Mouse (Mus musculus) adipose tissue, adult 10 weeks (tissue): ENCODE results near the gene Trim16. TPM values are rescaled to one million over a fixed set of nuclear protein-coding genes. Genes with fewer than 3 reads are reported as not detected.

Experiments
- polyA plus RNA-seq: library from polyadenylated mRNA; stranded (reverse); fragments of 350-450 nt; fragmentation: Illumina TruSeq; extraction: RNeasy Lipid Tissue Mini Kit (QIAGEN cat#74804); gene quantifications from one replicate; pipeline ENCODE4 v1.2.3, GENCODE M21; 2014; ENCODE audit warnings: low read depth, low replicate concordance

Trim16 gene
- polyA plus RNA-seq: 7.1 TPM

DNA sequence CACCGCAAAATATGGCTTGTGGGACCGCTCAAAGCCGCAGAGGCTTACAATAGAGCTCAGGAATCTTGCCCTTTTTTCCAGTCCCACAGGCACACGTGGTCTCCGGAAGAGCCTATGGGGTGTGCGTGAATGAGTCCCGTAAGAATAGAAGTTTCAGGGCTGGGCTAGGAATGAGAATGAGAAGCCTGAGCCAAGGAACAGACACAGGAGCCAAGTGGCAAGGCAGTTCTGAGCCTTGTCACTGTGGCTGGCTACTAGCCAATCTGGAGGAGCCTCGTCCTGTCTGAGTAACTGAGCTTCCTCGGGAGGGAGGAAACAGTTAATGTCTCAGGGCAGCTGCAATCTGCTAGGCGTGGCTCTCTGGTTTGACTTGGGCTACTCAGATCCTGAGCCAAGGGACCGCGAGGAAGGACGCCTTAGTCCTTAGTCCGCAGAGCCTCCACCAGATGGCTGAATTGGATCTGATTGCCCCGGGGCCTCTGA, at the start of gene Trim16:
Gene Trim16, plus strand, starts transcription at position 173 of the 483 bp plus-strand sequence.

DNA sequence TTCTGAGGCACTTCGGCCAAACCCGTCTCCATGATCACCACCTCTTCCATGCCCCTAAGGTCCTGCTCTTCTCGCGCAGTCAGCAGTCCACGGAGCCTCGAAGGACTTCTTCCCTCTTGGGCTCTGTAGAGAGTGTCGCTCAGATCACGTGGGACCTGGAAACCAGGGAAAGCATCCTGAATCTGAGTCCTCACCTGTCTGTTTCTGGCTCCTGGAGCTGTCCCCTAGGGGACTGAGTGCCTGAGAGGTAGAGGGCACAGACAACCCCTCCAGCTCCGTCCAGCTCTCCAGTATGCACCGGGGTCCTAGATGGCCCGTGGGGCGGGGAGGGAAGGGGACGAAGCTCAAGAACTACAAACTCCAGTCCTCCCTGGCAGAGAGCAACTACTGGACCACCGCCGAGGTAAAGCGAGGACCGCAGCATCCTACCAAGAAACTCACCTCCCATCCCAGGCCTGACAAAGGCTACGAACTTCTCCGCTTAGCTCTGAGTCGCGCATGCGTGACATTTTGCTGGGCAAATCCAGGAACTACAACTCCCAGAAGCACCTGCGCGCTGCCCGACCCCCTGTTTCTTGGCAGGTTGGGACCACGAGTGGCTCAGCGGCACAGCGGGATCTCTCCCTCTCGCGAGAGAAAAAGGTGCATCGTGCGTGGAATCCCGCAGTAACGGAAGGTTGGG, 31.0 kb upstream of the Trim16 start, which contains the start of gene Zfp286:
Gene Zfp286, minus strand, starts transcription at position 528 of the 682 bp plus-strand sequence.

DNA sequence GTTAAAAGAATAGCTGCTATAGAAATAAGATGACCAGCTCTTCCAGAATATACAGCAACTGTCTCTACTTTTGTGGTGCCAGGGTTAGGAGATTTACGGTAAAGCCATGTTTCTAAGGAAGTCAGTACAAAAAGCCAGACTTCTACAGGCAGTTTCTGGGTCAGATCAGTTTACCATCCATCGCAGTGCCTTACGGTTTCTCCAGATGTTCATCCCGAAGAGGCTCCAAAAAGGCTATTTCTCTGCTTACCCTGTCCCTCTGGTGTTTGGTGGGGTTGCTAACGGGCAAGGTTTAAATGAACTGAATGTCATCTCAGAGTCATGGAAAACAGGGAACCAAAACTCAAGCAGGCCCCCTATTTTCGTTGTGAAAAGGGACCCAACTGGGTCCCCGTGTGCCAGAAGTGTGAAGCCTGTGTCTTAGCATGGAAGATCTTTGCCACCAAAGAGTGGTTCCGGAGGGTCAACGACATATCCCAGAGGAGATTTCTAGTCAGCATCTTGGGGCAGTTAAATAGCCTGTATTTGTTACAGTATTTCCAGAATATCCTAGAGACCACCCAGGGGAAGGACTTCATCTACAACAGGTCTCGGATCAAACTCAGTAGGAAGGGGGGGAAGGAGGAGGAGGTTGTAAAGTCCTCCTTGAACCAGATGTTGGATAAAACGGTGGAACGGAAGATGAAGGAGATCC, 27.1 kb downstream of the Trim16 start, which contains the start of gene Fbxw10:
Gene Fbxw10, plus strand, starts transcription at position 109 of the 694 bp plus-strand sequence.

DNA sequence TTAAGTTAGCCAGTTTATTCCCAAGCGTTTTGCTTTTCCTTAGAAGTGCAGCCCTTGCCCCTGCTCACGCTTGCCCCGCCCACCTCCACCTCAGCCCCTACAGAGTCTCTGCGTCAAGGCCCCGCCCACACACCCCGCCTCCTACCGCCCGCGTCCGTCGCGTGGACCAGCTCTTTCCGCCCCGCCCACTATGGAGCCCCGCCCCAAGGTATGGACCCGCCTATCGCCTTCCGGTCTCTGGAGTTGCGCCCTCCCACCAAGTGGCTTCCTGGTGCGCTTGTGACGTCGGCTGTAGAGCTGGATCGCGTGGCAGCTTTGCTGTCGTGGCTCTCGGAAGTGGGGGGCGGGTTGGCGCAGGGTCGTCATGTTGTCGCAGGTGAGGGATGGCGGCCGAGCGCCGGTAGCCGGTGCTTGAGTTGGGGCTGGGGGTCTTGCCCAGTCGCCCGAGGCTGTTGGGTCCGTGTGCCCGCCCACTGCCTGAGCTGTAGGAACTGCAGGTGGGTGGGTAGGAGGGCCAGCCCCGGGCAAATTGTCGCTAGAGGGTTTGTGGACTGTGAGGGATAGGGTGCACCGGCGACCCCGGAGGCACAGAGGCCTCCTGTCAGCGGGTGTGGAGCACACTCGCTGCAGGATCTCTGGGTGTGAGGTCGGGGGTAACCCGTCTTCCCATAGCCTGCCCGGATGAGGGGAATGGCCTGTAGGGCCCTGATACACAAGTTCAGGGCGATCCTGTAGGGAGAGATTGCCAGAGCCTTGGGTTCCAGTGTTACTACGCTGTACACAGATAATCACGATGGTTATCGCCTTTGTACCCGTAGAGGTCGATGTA, 59.4 kb downstream of the Trim16 start, which contains the start of gene Tvp23b:
Gene Tvp23b, plus strand, starts transcription at position 236 of the 829 bp plus-strand sequence.

Other genes starting within 250 kb of the Trim16 start
- 8.3 TPM for gene Trpv2, start 245.7 kb upstream of the Trim16 start, polyA plus RNA-seq
- gene Lrrc75a, start 171.7 kb upstream of the Trim16 start, polyA plus RNA-seq: 8.2 TPM
- 53.6 TPM for gene Mmgt2, start 171.6 kb upstream of the Trim16 start, polyA plus RNA-seq
- gene Zfp287, start 88.3 kb upstream of the Trim16 start, polyA plus RNA-seq: 2.7 TPM
- gene Gm10428, start 67.1 kb upstream of the Trim16 start, polyA plus RNA-seq: not detected
- 2.2 TPM for gene Zfp286, start 30.8 kb upstream of the Trim16 start, polyA plus RNA-seq
- 3.0 TPM for gene Fbxw10, start 26.8 kb downstream of the Trim16 start, polyA plus RNA-seq
- gene Tvp23b, start 59.2 kb downstream of the Trim16 start, polyA plus RNA-seq: 86.3 TPM
- 9.6 TPM for gene Cdrt4, start 131.0 kb downstream of the Trim16 start, polyA plus RNA-seq
- gene Tekt3, start 241.4 kb downstream of the Trim16 start, polyA plus RNA-seq: 3.0 TPM